19 mouse cellular contexts compared by ENCODE assay signal in the genomic region with DNA sequence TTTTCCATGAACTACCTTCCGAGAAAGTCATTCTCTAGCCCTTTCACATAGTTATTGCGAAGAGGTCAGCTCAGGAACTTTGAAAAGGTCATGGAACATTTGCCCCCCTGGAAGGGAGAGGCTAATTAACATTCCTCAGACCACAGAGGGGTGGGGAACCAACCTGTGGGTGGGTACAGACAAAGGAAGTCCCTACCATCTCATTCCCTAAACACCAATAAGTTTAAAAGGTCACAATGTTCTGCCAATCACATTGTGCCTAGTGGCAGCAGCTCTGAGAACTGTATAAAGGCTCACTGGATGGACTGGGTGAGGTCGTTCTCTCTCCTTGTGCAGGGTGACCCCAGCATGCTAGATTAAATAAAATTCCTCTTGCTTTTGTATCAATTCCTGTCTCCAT.
DNase-seq lines count a peak whose midpoint lies in the region; TF ChIP-seq lines count a peak whose summit lies in the region.
"Had no signal": no experiment of that assay in that cellular context is flagged by ENCODE, and none has a peak within 500 bp of the region (broad histone marks: within the 10 kb centered on the region; RNA-seq: fewer than 3 reads in every experiment).

No protein-coding gene starts in this region.

- peak; percentile 13 for DNase-seq in kidney, adult 9 months
- DNase-seq in kidney, adult 18-20 months = no peak
- peak; percentile 63 for DNase-seq in ZHBTc4 (ENCODE audit: low read depth, low spot score)
- no peak for DNase-seq in B cell, adult 2 months
- DNase-seq in gastrocnemius, adult 8-10 months (ENCODE audit: low spot score in 2 of 2) = no peak
- DNase-seq: adrenal gland, postnatal 10 days; cerebellum, adult 11 months; cerebellum, adult 9-11 months; gastrocnemius, postnatal 14 days; kidney, postnatal 4 days; thymus, postnatal 4 days had no signal

- H3K27ac ChIP-seq in ES-Bruce4 (ENCODE audit: insufficient read depth, low read length) = peak overlapping the region; percentile 46
- H3K27ac ChIP-seq: embryonic facial prominence, embryonic 12.5 days; hindbrain, embryonic 13.5 days; limb, embryonic 13.5 days; lung, embryonic 15.5 days; neural tube, embryonic 12.5 days had no signal

- H3K4me1 ChIP-seq in E14TG2a.4 (replicated peaks; ENCODE audit: low read depth, low read length) (peaks cover 23% of the 10 kb centered on the region), ES-Bruce4 (ENCODE audit: control insufficient read depth, insufficient read depth, low read length) (no peaks in the 10 kb centered on the region)
- H3K4me1 ChIP-seq: embryonic facial prominence, embryonic 12.5 days; hindbrain, embryonic 13.5 days; limb, embryonic 13.5 days; lung, embryonic 15.5 days; neural tube, embryonic 12.5 days had no signal

- H3K27me3 ChIP-seq in E14TG2a.4 (ENCODE audit: insufficient read depth, low read length) = no peaks in the 10 kb centered on the region
- no peaks in the 10 kb centered on the region for H3K27me3 ChIP-seq in ES-Bruce4 (ENCODE audit: control insufficient read depth, insufficient read depth, low read length, poor library complexity, severe bottlenecking)
- H3K27me3 ChIP-seq: CH12.LX; embryonic facial prominence, embryonic 12.5 days; hindbrain, embryonic 13.5 days; limb, embryonic 13.5 days; lung, embryonic 15.5 days; neural tube, embryonic 12.5 days had no signal

- 0 out of 2 replicates have a peak overlapping the region, but pooled peaks have one; percentile 17 for H3K4me3 ChIP-seq in E14TG2a.4 (replicated peaks; ENCODE audit: low read length)
- no peak overlapping the region for H3K4me3 ChIP-seq in ES-Bruce4 (ENCODE audit: low read depth, low read length)
- H3K4me3 ChIP-seq: embryonic facial prominence, embryonic 12.5 days; hindbrain, embryonic 13.5 days; limb, embryonic 13.5 days; lung, embryonic 15.5 days; neural tube, embryonic 12.5 days had no signal

- TF ChIP-seq CTCF in E14TG2a.4 (conservative IDR thresholded peaks at IDR 0.05; ENCODE audit: low read length) = no peak
- no peak for TF ChIP-seq CTCF in ES-Bruce4 (IDR thresholded peaks at IDR 0.05; ENCODE audit: low read depth, low read length)

- TF ChIP-seq POLR2A in ES-Bruce4 (IDR thresholded peaks at IDR 0.05; ENCODE audit: insufficient read depth, low read length) = no peak

- no peak for TF ChIP-seq EP300 in ES-Bruce4 (IDR thresholded peaks at IDR 0.05; ENCODE audit: insufficient read depth, low read depth, low read length)

- H3K9ac ChIP-seq in ES-Bruce4 (ENCODE audit: low read depth, poor library complexity, severe bottlenecking) = no peak overlapping the region
- H3K9ac ChIP-seq: embryonic facial prominence, embryonic 12.5 days; hindbrain, embryonic 13.5 days; limb, embryonic 13.5 days; lung, embryonic 15.5 days; neural tube, embryonic 12.5 days had no signal

- H3K9me3 ChIP-seq in E14TG2a.4 (ENCODE audit: low read length) = peaks cover 8% of the 10 kb centered on the region; the same call in 1 of the 2 replicates
- H3K9me3 ChIP-seq in ES-Bruce4 (replicated peaks; ENCODE audit: control insufficient read depth, insufficient read depth, low read length, poor library complexity, severe bottlenecking) = no peaks in the 10 kb centered on the region; the same call in 1 of the 2 replicates
- H3K9me3 ChIP-seq: embryonic facial prominence, embryonic 12.5 days; hindbrain, embryonic 13.5 days; limb, embryonic 13.5 days; lung, embryonic 15.5 days; neural tube, embryonic 12.5 days had no signal

- H3K36me3 ChIP-seq in E14TG2a.4 (ENCODE audit: insufficient read depth, low read length) (no peaks in the 10 kb centered on the region), ES-Bruce4 (ENCODE audit: control insufficient read depth, insufficient read depth, low read length, poor library complexity, severe bottlenecking) (no peaks in the 10 kb centered on the region)
- H3K36me3 ChIP-seq: embryonic facial prominence, embryonic 12.5 days; hindbrain, embryonic 13.5 days; limb, embryonic 13.5 days; lung, embryonic 15.5 days; neural tube, embryonic 12.5 days had no signal

Comparison
In these comparisons a context has a peak if more than half of its experiments do, and no peak if none do; other contexts are left out.
1. DNase-seq: peak in kidney, adult 9 months (single experiment) and ZHBTc4 (single experiment); none in kidney, adult 18-20 months (single experiment), B cell, adult 2 months (0 of 2) and gastrocnemius, adult 8-10 months (0 of 2).